Mouse (Mus musculus): ENCODE measurements around the gene Otp. TPM values are rescaled to one million over a fixed set of nuclear protein-coding genes. Genes with fewer than 3 reads are reported as not detected.

Gene Otp
- total RNA-seq, 2 experiments from 2014 or later = not detected

Other genes with a start within 250 kb of the Otp start
- gene Tbca, start 86.7 kb upstream of the Otp start, total RNA-seq (2021) = 100 to 1,000 TPM; 156 to 168 TPM
- gene Wdr41, start 100.7 kb downstream of the Otp start, total RNA-seq (2021) = 10 to 100 TPM; 22.5 to 23.7 TPM